Mouse (Mus musculus): ENCODE measurements at regions not wholly inside any gene's neighbourhood (a gene's known extent, or its start where the extent isn't known, plus 50 kb on each side); places are given as distances from the start of the nearest gene placed in this dataset.

DNA sequence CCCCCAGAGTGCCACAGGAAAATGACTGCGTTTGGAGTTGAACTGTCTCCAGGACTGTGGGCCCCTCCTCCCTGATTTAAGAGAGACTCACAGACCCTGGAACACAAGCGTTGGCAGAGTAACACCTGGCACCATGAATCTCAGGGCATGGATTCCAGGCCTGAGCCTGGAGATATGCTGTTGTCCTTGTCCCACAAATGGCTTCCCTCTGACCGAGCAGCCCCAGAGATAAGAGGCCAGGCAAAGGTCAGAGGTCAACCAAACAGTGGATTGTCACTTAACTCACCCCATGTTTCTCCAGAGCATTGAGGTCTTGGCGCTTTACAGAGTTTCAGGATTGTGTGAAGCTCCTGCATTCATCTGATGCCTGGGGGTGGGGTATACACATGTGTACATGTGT, 373.3 kb downstream of the Prdm2 start:
- TF ChIP-seq POLR2A (IDR thresholded peaks at IDR 0.05; ENCODE audit: insufficient read depth, low read length) (no peak), CTCF (IDR thresholded peaks at IDR 0.05; ENCODE audit: low read depth, low read length) (no peak), EP300 (IDR thresholded peaks at IDR 0.05; ENCODE audit: insufficient read depth, low read depth, low read length) (no peak)
